Mouse (Mus musculus) embryonic facial prominence, embryonic 13.5 days (tissue): Measurements from ENCODE around the gene Dock2. TPM values are rescaled to one million over a fixed set of nuclear protein-coding genes. Genes with fewer than 3 reads are reported as not detected.
"Not testable (repeated sequence)": the region's sequence is repeated elsewhere in the genome, so short reads cannot be mapped to it uniquely, and the experiment has no call there.

Experiments used
- ATAC-seq: fragments of 200-750 bp; cut with Nextera tagmentation; 2 replicates; pipeline ENCODE4 v1.8.0; 2017; ENCODE audit warnings: low read depth; ENCODE audit not compliant: insufficient number of reproducible peaks, insufficient read depth, low FRiP score, low TSS enrichment
- H3K27ac ChIP-seq: fragments of 300-500 bp; sonication (generic); 2 replicates; pipeline ENCODE4 v1.5.1; 2015; ENCODE audit warnings: moderate library complexity, mild to moderate bottlenecking, inconsistent platforms
- H3K27me3 ChIP-seq: fragments of 300-500 bp; sonication (generic); 2 replicates; pipeline ENCODE4 v1.6.1; 2015; ENCODE audit warnings: mild to moderate bottlenecking, inconsistent platforms
- H3K36me3 ChIP-seq: fragments of 300-500 bp; sonication (generic); 2 replicates; pipeline ENCODE4 v1.6.1; 2015; ENCODE audit warnings: mild to moderate bottlenecking, inconsistent platforms
- H3K4me1 ChIP-seq: fragments of 300-500 bp; sonication (generic); 2 replicates; pipeline ENCODE4 v1.6.1; 2015; ENCODE audit warnings: inconsistent platforms
- H3K4me2 ChIP-seq: fragments of 300-500 bp; sonication (generic); 2 replicates; pipeline ENCODE4 v1.6.1; 2015; ENCODE audit warnings: moderate library complexity, mild to moderate bottlenecking, inconsistent platforms
- H3K4me3 ChIP-seq: fragments of 300-500 bp; sonication (generic); 2 replicates; pipeline ENCODE4 v1.5.1; 2015; ENCODE audit warnings: mild to moderate bottlenecking, inconsistent platforms
- H3K9ac ChIP-seq: fragments of 300-500 bp; sonication (generic); 2 replicates; pipeline ENCODE4 v1.6.1; 2015; ENCODE audit warnings: mild to moderate bottlenecking, inconsistent platforms
- H3K9me3 ChIP-seq: fragments of 300-500 bp; sonication (generic); 2 replicates; pipeline ENCODE4 v1.6.1; 2016; ENCODE audit warnings: inconsistent platforms
- WGBS: fragments of 180-500 bp; shearing (Covaris S2); methylation state at CpG from one replicate; pipeline ENCODE4 v1.1.7; 2015; ENCODE audit warnings: mixed read lengths; 5-methylcytosine and 5-hydroxymethylcytosine counted together
- polyA plus RNA-seq: library from polyadenylated mRNA; unstranded; fragments of >200 nt; fragmentation: Nextera tagmentation; extraction: Ambion mirVana; gene quantifications from 2 replicates; pipeline ENCODE4 v1.2.1, GENCODE M21; 2015

Dock2 gene
- polyA plus RNA-seq: 0.98 and 1.1 TPM in 2 replicates

- WGBS: 85% methylated on average over 12 of the region's 12 CpGs
- no peak for ATAC-seq
- Histone ChIP-seq H3K4me1 (no peaks in the 10 kb centered on the region), H3K4me2 (no peak within 1 kb of the TSS), H3K9ac (no peak within 1 kb of the TSS), H3K9me3 (no peaks in the 10 kb centered on the region), H3K27ac (no peak within 1 kb of the TSS), H3K4me3 (no peak within 1 kb of the TSS), H3K27me3 (no peaks in the 10 kb centered on the region), H3K36me3 (no peaks in the 10 kb centered on the region)
Observed at GRCm38 (mm10) chr11:34783587-34784043, at the start of gene Dock2. Gene Dock2, minus strand, starts transcription at chr11:34783892.

- Histone ChIP-seq H3K9ac (peak overlapping the region; percentile 82), H3K36me3 (peaks cover 24% of the 10 kb centered on the region), H3K4me2 (peak overlapping the region; percentile 77), H3K9me3 (no peaks in the 10 kb centered on the region), H3K4me1 (peaks cover 12% of the 10 kb centered on the region), H3K4me3 (peak overlapping the region; percentile 70), H3K27me3 (no peaks in the 10 kb centered on the region), H3K27ac (no peak overlapping the region)
- ATAC-seq: no peak
- WGBS: 9% methylated on average over 4 of the region's 5 CpGs
Observed at GRCm38 (mm10) chr11:34832678-34833077, 49.0 kb upstream of the Dock2 start.

DNA sequence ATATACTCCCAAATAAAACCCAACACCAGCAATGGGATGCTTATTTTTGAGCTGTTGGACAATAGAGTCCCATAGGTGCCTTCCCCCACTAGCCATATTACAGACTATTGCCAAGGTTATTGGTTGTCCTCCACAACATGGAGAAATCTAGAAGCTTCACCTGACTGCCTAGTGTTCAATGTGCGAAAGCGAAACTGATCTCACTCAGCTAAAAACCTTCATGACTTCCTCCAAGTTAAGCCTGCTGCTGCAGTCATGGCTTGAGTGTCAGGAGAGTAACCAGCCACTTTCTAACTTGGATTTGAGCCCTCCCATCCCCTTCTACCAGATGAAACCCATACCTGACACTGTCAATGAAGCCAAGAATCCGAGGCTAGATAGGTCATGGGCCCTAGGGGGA is 44.1 kb upstream of the Dock2 start:
- Histone ChIP-seq H3K27ac (no peak overlapping the region), H3K36me3 (peaks cover 38% of the 10 kb centered on the region), H3K9ac (no peak overlapping the region), H3K4me3 (no peak overlapping the region), H3K4me1 (peaks cover 6% of the 10 kb centered on the region), H3K4me2 (no peak overlapping the region), H3K27me3 (no peaks in the 10 kb centered on the region), H3K9me3 (no peaks in the 10 kb centered on the region)
- WGBS: 94% methylated on average over 3 of the region's 3 CpGs
- no peak for ATAC-seq

GRCm38 (mm10) chr11:34826940-34827339 is 43.2 kb upstream of the Dock2 start:
- no peaks in the 10 kb centered on the region for H3K9me3 ChIP-seq
- no peak overlapping the region for H3K9ac ChIP-seq
- 89% methylated on average over 2 of the region's 2 CpGs for WGBS
- peaks cover 44% of the 10 kb centered on the region for H3K36me3 ChIP-seq
- no peak overlapping the region for H3K4me3 ChIP-seq
- no peak for ATAC-seq
- H3K27me3 ChIP-seq: no peaks in the 10 kb centered on the region
- no peak overlapping the region for H3K27ac ChIP-seq
- no peaks in the 10 kb centered on the region for H3K4me1 ChIP-seq
- H3K4me2 ChIP-seq: no peak overlapping the region

GRCm38 (mm10) chr11:34824791-34825190 is 41.1 kb upstream of the Dock2 start:
- peaks cover 53% of the 10 kb centered on the region for H3K36me3 ChIP-seq
- H3K4me1 ChIP-seq: no peaks in the 10 kb centered on the region
- no peaks in the 10 kb centered on the region for H3K9me3 ChIP-seq
- ATAC-seq: no peak
- H3K4me2 ChIP-seq: no peak overlapping the region
- no peak overlapping the region for H3K9ac ChIP-seq
- H3K27me3 ChIP-seq: no peaks in the 10 kb centered on the region
- H3K27ac ChIP-seq: no peak overlapping the region
- WGBS: 94% methylated on average over 4 of the region's 4 CpGs
- H3K4me3 ChIP-seq: no peak overlapping the region

GRCm38 (mm10) chr11:34814767-34815166 is 31.1 kb upstream of the Dock2 start:
- Histone ChIP-seq H3K27ac (no peak overlapping the region), H3K4me2 (no peak overlapping the region), H3K4me3 (no peak overlapping the region), H3K36me3 (peaks cover 52% of the 10 kb centered on the region), H3K4me1 (no peaks in the 10 kb centered on the region), H3K9me3 (no peaks in the 10 kb centered on the region), H3K27me3 (no peaks in the 10 kb centered on the region), H3K9ac (no peak overlapping the region)
- 6% methylated on average over 2 of the region's 2 CpGs for WGBS
- no peak for ATAC-seq

GRCm38 (mm10) chr11:34814319-34814718 is 30.6 kb upstream of the Dock2 start:
- no peak overlapping the region for H3K9ac ChIP-seq
- no peak overlapping the region for H3K4me3 ChIP-seq
- no peaks in the 10 kb centered on the region for H3K4me1 ChIP-seq
- 89% methylated on average over 6 of the region's 6 CpGs for WGBS
- no peak for ATAC-seq
- no peak overlapping the region for H3K27ac ChIP-seq
- no peaks in the 10 kb centered on the region for H3K27me3 ChIP-seq
- no peak overlapping the region for H3K4me2 ChIP-seq
- H3K36me3 ChIP-seq: peaks cover 52% of the 10 kb centered on the region
- H3K9me3 ChIP-seq: no peaks in the 10 kb centered on the region

GRCm38 (mm10) chr11:34805026-34805425 is 21.3 kb upstream of the Dock2 start:
- not testable (repeated sequence) for H3K4me3 ChIP-seq, H3K36me3 ChIP-seq, H3K4me2 ChIP-seq, H3K4me1 ChIP-seq, H3K9me3 ChIP-seq, H3K9ac ChIP-seq, H3K27me3 ChIP-seq, ATAC-seq, H3K27ac ChIP-seq
- whole genome bisulfite sequencing: 83% methylated on average over 4 of the region's 4 CpGs

GRCm38 (mm10) chr11:34798066-34798465 is 14.4 kb upstream of the Dock2 start:
- WGBS: 51% methylated on average over 8 of the region's 8 CpGs
- H3K9ac ChIP-seq: not testable (repeated sequence)

GRCm38 (mm10) chr11:34796097-34796496 is 12.4 kb upstream of the Dock2 start:
- no peak overlapping the region for H3K4me2 ChIP-seq
- H3K27ac ChIP-seq: no peak overlapping the region
- no peak for ATAC-seq
- H3K36me3 ChIP-seq: no peaks in the 10 kb centered on the region
- H3K27me3 ChIP-seq: no peaks in the 10 kb centered on the region
- WGBS: 25% methylated on average over 4 of the region's 4 CpGs
- H3K4me3 ChIP-seq: no peak overlapping the region
- no peak overlapping the region for H3K9ac ChIP-seq
- no peaks in the 10 kb centered on the region for H3K9me3 ChIP-seq
- no peaks in the 10 kb centered on the region for H3K4me1 ChIP-seq

More at GRCm38 (mm10) chr11:34798066-34798465, 14.4 kb upstream of the Dock2 start:
- not testable (repeated sequence) for H3K9me3 ChIP-seq, H3K36me3 ChIP-seq, H3K4me2 ChIP-seq, H3K27me3 ChIP-seq, H3K27ac ChIP-seq, ATAC-seq, H3K4me1 ChIP-seq, H3K4me3 ChIP-seq

GRCm38 (mm10) chr11:34791872-34792271 is 8.2 kb upstream of the Dock2 start:
- no peaks in the 10 kb centered on the region for H3K4me1 ChIP-seq
- no peaks in the 10 kb centered on the region for H3K36me3 ChIP-seq
- H3K4me2 ChIP-seq: no peak overlapping the region
- H3K27ac ChIP-seq: no peak overlapping the region
- H3K4me3 ChIP-seq: no peak overlapping the region
- no peaks in the 10 kb centered on the region for H3K27me3 ChIP-seq
- no peak overlapping the region for H3K9ac ChIP-seq
- WGBS: 71% methylated on average over 8 of the region's 8 CpGs
- no peak; the same call in 1 of the 2 replicates for ATAC-seq
- H3K9me3 ChIP-seq: no peaks in the 10 kb centered on the region

DNA sequence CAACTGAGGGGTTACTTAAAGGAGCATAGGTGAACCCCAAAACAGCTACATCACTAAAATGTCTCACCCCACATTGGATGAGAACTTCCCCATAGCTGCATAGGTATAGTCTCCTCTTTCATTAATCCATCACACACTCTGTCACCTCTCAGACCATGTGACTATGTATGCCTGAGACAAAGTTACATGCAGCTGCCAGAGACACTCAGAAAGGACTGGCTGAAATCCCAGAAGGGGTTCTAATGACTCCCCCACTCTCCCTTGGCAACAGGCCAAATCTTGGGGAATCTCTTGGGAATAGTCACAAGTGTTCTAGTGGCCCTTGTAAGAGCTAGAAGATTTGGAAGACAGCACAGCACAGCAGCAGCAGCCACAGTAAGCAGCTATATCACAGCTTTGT is 1.2 kb upstream of the Dock2 start:
- no peak for ATAC-seq
- H3K4me3 ChIP-seq: no peak overlapping the region
- no peaks in the 10 kb centered on the region for H3K36me3 ChIP-seq
- H3K9me3 ChIP-seq: no peaks in the 10 kb centered on the region
- H3K4me1 ChIP-seq: no peaks in the 10 kb centered on the region
- no peak overlapping the region for H3K4me2 ChIP-seq
- H3K27me3 ChIP-seq: no peaks in the 10 kb centered on the region
- H3K9ac ChIP-seq: no peak overlapping the region
- no peak overlapping the region for H3K27ac ChIP-seq
